8 mouse cellular contexts compared by ENCODE assay signal in the genomic region with DNA sequence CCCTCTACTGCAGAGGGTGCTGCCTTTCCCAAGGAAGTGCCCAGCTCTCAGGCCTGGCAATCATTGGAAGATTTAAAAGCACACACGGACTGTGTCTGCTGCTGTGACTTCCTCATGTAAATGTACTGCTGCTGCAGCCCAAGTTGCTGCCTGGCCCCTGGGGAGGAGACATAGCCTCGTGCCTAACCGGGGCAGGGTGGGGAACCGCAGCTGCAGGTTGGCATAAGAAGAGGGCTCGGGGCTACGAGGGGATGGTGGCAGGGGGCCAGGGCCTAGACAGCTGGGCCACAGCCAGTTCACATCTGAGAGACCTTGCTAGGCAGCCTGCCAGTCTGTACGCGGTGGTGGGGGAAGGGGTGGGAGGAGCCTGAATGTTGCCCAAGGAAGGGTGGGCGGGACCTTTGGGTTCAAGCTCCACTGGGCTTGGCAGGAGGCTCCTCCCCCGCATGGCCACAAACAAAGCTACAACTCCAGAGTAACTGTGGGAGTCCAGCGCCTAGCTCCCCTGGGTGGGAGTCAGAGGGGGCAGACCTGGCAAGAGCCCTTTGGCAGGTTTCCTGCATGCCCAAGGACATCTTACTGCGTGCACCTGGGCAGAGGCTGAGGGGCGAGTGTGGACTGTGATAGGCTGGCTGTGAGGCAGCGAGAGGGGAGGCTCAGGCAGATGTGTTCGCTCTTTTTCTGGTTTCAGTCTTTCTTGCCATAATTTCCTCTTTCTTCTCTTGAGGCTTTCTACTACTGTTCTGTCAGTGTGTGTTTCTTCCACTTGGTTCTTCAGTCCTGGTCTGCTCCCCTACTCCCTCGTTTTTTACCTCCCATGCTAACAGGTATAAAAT. TPM values are rescaled to one million over a fixed set of nuclear protein-coding genes. Genes with fewer than 3 reads are reported as not detected.
A peak's percentile ranks its signal among the peaks of the same experiment; 100 is the strongest.
DNase-seq lines count a peak whose midpoint lies in the region; ATAC-seq and TF ChIP-seq lines count a peak whose summit lies in the region.

No protein-coding gene starts in this region.

- H3K27ac ChIP-seq in brown adipose tissue, adult 24 weeks (replicated peaks; ENCODE audit: low read depth, low read length): peak overlapping the region; percentile 45
- peak overlapping the region; percentile 79 for H3K27ac ChIP-seq in gastrocnemius, adult 2 months
- peak overlapping the region; percentile 74 for H3K27ac ChIP-seq in hindbrain, embryonic 16.5 days (ENCODE audit: low read depth, low read length)
- peak overlapping the region; percentile 91 for H3K27ac ChIP-seq in limb, embryonic 10.5 days
- H3K27ac ChIP-seq in midbrain, embryonic 10.5 days (replicated peaks): peak overlapping the region; percentile 77

- peak overlapping the region; percentile 57 for H3K9ac ChIP-seq in hindbrain, embryonic 16.5 days (ENCODE audit: low read depth, low read length)

- intact Hi-C loops in gastrocnemius, adult 2 months (cut with DNase I): no loop called here

- peak overlapping the region; percentile 45 for H3K4me3 ChIP-seq in brown adipose tissue, adult 24 weeks (ENCODE audit: insufficient read depth, low read depth, low read length)
- peak overlapping the region; percentile 68 for H3K4me3 ChIP-seq in gastrocnemius, adult 2 months
- peak overlapping the region; percentile 11 for H3K4me3 ChIP-seq in hindbrain, embryonic 16.5 days (ENCODE audit: low read length)
- H3K4me3 ChIP-seq in limb, embryonic 10.5 days: peak overlapping the region; percentile 48
- H3K4me3 ChIP-seq in midbrain, embryonic 10.5 days: peak overlapping the region; percentile 46

- no peaks in the 10 kb centered on the region for H3K36me3 ChIP-seq in hindbrain, embryonic 16.5 days (ENCODE audit: control insufficient read depth, insufficient read depth, low read length)
- no peaks in the 10 kb centered on the region for H3K36me3 ChIP-seq in limb, embryonic 10.5 days
- no peaks in the 10 kb centered on the region for H3K36me3 ChIP-seq in midbrain, embryonic 10.5 days

- peak; percentile 79 for ATAC-seq in hindbrain, embryonic 16.5 days

- TF ChIP-seq CTCF in gastrocnemius, adult 2 months (IDR thresholded peaks at IDR 0.05): no peak

- no peaks in the 10 kb centered on the region for H3K9me3 ChIP-seq in hindbrain, embryonic 16.5 days (ENCODE audit: control insufficient read depth, low read length)
- H3K9me3 ChIP-seq in limb, embryonic 10.5 days (replicated peaks): no peaks in the 10 kb centered on the region
- H3K9me3 ChIP-seq in midbrain, embryonic 10.5 days (replicated peaks): no peaks in the 10 kb centered on the region

- WGBS in hindbrain, embryonic 16.5 days: 8% methylated on average over 16 of the region's 16 CpGs
- WGBS in limb, embryonic 10.5 days: 16% methylated on average over 16 of the region's 16 CpGs
- WGBS in midbrain, embryonic 10.5 days: 7% methylated on average over 16 of the region's 16 CpGs

- peak; percentile 76 for DNase-seq in MEL-GATA-1-ER (ENCODE audit: extremely low read depth, low read depth)
- peak; percentile 77 for DNase-seq in gastrocnemius, adult 2 months
- peak; percentile 83 for DNase-seq in limb, embryonic 10.5 days (ENCODE audit: low spot score)
- peak; percentile 85 for DNase-seq in midbrain, embryonic 10.5 days (ENCODE audit: low spot score)
- DNase-seq in skeletal muscle tissue, adult 2 months (ENCODE audit: low read depth, low spot score): peak; percentile 58
- DNase-seq in yolk sac, embryonic 10.5 days (ENCODE audit: low spot score): peak; percentile 90

- peak overlapping the region; percentile 48 for H3K4me2 ChIP-seq in hindbrain, embryonic 16.5 days (ENCODE audit: low read length)

- H3K4me1 ChIP-seq in brown adipose tissue, adult 24 weeks (ENCODE audit: control insufficient read depth, insufficient read depth, insufficient read length, low read length): peaks cover 5% of the 10 kb centered on the region
- H3K4me1 ChIP-seq in hindbrain, embryonic 16.5 days (ENCODE audit: control insufficient read depth, insufficient read depth, low read depth, low read length): peaks cover 42% of the 10 kb centered on the region
- H3K4me1 ChIP-seq in limb, embryonic 10.5 days: peaks cover 47% of the 10 kb centered on the region
- H3K4me1 ChIP-seq in midbrain, embryonic 10.5 days: peaks cover 72% of the 10 kb centered on the region

- H3K27me3 ChIP-seq in hindbrain, embryonic 16.5 days (replicated peaks; ENCODE audit: control insufficient read depth, insufficient read depth, low read length): no peaks in the 10 kb centered on the region
- H3K27me3 ChIP-seq in limb, embryonic 10.5 days (ENCODE audit: low read depth, poor library complexity, severe bottlenecking): 0 out of 2 replicates have a peak, but pooled peaks cover 3% of the 10 kb centered on the region
- peaks cover 21% of the 10 kb centered on the region for H3K27me3 ChIP-seq in midbrain, embryonic 10.5 days (ENCODE audit: low read depth, poor library complexity, severe bottlenecking)

RNA-seq across cellular contexts. Expression of gene Sema4b, which starts 5.8 kb away (rescaled TPM):
- polyA plus RNA-seq in brown adipose tissue, adult 24 weeks (2012; ENCODE audit: insufficient read depth, insufficient read length, missing spikeins): 13.1 and 15.1 TPM in 2 replicates
- total RNA-seq in gastrocnemius, adult 2 months (2021): 1 to 10 TPM; 1.8 to 2.1 TPM
- 21.1 and 24.3 TPM in 2 replicates for polyA plus RNA-seq in hindbrain, embryonic 16.5 days (2015; fragmentation: Nextera tagmentation; extraction: Ambion mirVana)
- polyA plus RNA-seq in limb, embryonic 10.5 days (2016; fragmentation: Nextera tagmentation; extraction: Ambion mirVana): 8.1 and 9.9 TPM in 2 replicates
- 12.6 and 16.5 TPM in 2 replicates for polyA plus RNA-seq in midbrain, embryonic 10.5 days (2016; fragmentation: Nextera tagmentation; extraction: Ambion mirVana)

RNA-seq across cellular contexts. Expression of gene Cib1, which starts 40.2 kb away (rescaled TPM):
- 56.7 and 63.4 TPM in 2 replicates for polyA plus RNA-seq in brown adipose tissue, adult 24 weeks (2012; ENCODE audit: insufficient read depth, insufficient read length, missing spikeins)
- 1 to 10 TPM; 5.6 to 9.0 TPM for total RNA-seq in gastrocnemius, adult 2 months (2021)
- 42.4 and 42.6 TPM in 2 replicates for polyA plus RNA-seq in hindbrain, embryonic 16.5 days (2015; fragmentation: Nextera tagmentation; extraction: Ambion mirVana)
- 68.6 and 75.3 TPM in 2 replicates for polyA plus RNA-seq in limb, embryonic 10.5 days (2016; fragmentation: Nextera tagmentation; extraction: Ambion mirVana)
- 63.3 and 77.6 TPM in 2 replicates for polyA plus RNA-seq in midbrain, embryonic 10.5 days (2016; fragmentation: Nextera tagmentation; extraction: Ambion mirVana)

RNA-seq across cellular contexts. Expression of gene Gdpgp1, which starts 40.2 kb away (rescaled TPM):
- 0.71 and 2.9 TPM in 2 replicates for polyA plus RNA-seq in brown adipose tissue, adult 24 weeks (2012; ENCODE audit: insufficient read depth, insufficient read length, missing spikeins)
- total RNA-seq in gastrocnemius, adult 2 months (2021): under 1 TPM; 0.79 to 0.86 TPM
- polyA plus RNA-seq in hindbrain, embryonic 16.5 days (2015; fragmentation: Nextera tagmentation; extraction: Ambion mirVana): 4.5 and 4.9 TPM in 2 replicates
- 7.2 and 7.5 TPM in 2 replicates for polyA plus RNA-seq in limb, embryonic 10.5 days (2016; fragmentation: Nextera tagmentation; extraction: Ambion mirVana)
- 5.6 and 6.3 TPM in 2 replicates for polyA plus RNA-seq in midbrain, embryonic 10.5 days (2016; fragmentation: Nextera tagmentation; extraction: Ambion mirVana)

RNA-seq across cellular contexts. Expression of gene Ttll13, which starts 53.7 kb away (rescaled TPM):
- polyA plus RNA-seq in brown adipose tissue, adult 24 weeks (2012; ENCODE audit: insufficient read depth, insufficient read length, missing spikeins): not detected in 2 replicates
- total RNA-seq in gastrocnemius, adult 2 months (2021): under 1 TPM in 1 of 2 experiments, not detected in 1; 0.15 TPM
- 3.3 TPM in 2 replicates for polyA plus RNA-seq in hindbrain, embryonic 16.5 days (2015; fragmentation: Nextera tagmentation; extraction: Ambion mirVana)
- 0.50 and 0.61 TPM in 2 replicates for polyA plus RNA-seq in limb, embryonic 10.5 days (2016; fragmentation: Nextera tagmentation; extraction: Ambion mirVana)
- polyA plus RNA-seq in midbrain, embryonic 10.5 days (2016; fragmentation: Nextera tagmentation; extraction: Ambion mirVana): 0.68 and 0.94 TPM in 2 replicates

Comparison
In these comparisons a context has a peak if more than half of its experiments do, and no peak if none do; other contexts are left out.
1. Peak in every context shown above with its lines: DNase-seq, ATAC-seq, H3K4me3 ChIP-seq and H3K27ac ChIP-seq.
2. H3K4me3 ChIP-seq: peak in every context shown above with its lines; median percentile 68 in gastrocnemius, adult 2 months; 48 in limb, embryonic 10.5 days; 46 in midbrain, embryonic 10.5 days; 45 in brown adipose tissue, adult 24 weeks; 11 in hindbrain, embryonic 16.5 days.